Mouse (Mus musculus) midbrain, embryonic 11.5 days (tissue): ENCODE measurements around the gene Zfp296. TPM values are rescaled to one million over a fixed set of nuclear protein-coding genes. Genes with fewer than 3 reads are reported as not detected.

ENCODE experiments used
- ATAC-seq: fragments of 200-750 bp; cut with Nextera tagmentation; 2 replicates; pipeline ENCODE4 v1.8.0; 2017; ENCODE audit warnings: moderate TSS enrichment, moderate library complexity; ENCODE audit not compliant: low FRiP score
- DNase-seq: peaks from one replicate; pipeline ENCODE4 v3.0.0; 2015; ENCODE audit warnings: low spot score; ENCODE audit errors: missing footprints
- H3K27ac ChIP-seq: fragments of 300-500 bp; sonication (generic); 2 replicates; pipeline ENCODE4 v1.5.1; 2014; ENCODE audit warnings: low read depth, low read length
- H3K27me3 ChIP-seq: fragments of 300-500 bp; sonication (generic); 2 replicates; pipeline ENCODE4 v1.6.1; 2014; ENCODE audit warnings: mild to moderate bottlenecking, low read length, moderate library complexity, mixed read lengths; ENCODE audit not compliant: control insufficient read depth, insufficient read depth
- H3K36me3 ChIP-seq: fragments of 300-500 bp; sonication (generic); 2 replicates; pipeline ENCODE4 v1.6.1; 2014; ENCODE audit warnings: mild to moderate bottlenecking, low read length, moderate library complexity, mixed read lengths; ENCODE audit not compliant: control insufficient read depth, insufficient read depth
- H3K4me1 ChIP-seq: fragments of 300-500 bp; sonication (generic); 2 replicates; pipeline ENCODE4 v1.6.1; 2014; ENCODE audit warnings: low read length; ENCODE audit not compliant: control insufficient read depth, insufficient read depth
- H3K4me2 ChIP-seq: fragments of 300-500 bp; sonication (generic); 2 replicates; pipeline ENCODE4 v1.6.1; 2014; ENCODE audit warnings: mild to moderate bottlenecking, moderate library complexity
- H3K4me3 ChIP-seq: fragments of 300-500 bp; sonication (generic); 2 replicates; pipeline ENCODE4 v1.5.1; 2014; ENCODE audit warnings: low read depth, low read length
- H3K9ac ChIP-seq: fragments of 300-500 bp; sonication (generic); 2 replicates; pipeline ENCODE4 v1.6.1; 2014; ENCODE audit warnings: low read length
- H3K9me3 ChIP-seq: fragments of 300-500 bp; sonication (generic); 2 replicates; pipeline ENCODE4 v1.6.1; 2016; ENCODE audit warnings: low read length; ENCODE audit not compliant: control insufficient read depth
- WGBS: fragments of 180-500 bp; shearing (Covaris S2); extraction: QIAGEN DNeasy Blood & Tissue Kit; methylation state at CpG from one replicate; pipeline ENCODE4 v1.1.7; 2014; 5-methylcytosine and 5-hydroxymethylcytosine counted together
- polyA plus RNA-seq: library from polyadenylated mRNA; unstranded; fragments of >200 nt; fragmentation: Nextera tagmentation; extraction: Ambion mirVana; gene quantifications from 2 replicates; pipeline ENCODE4 v1.2.1, GENCODE M21; 2014

The Zfp296 gene
- 0.10 and 0.20 TPM in 2 replicates for polyA plus RNA-seq

GRCm38 (mm10) chr7:19577141-19577852 is at the start of gene Zfp296, which contains the start of gene Gemin7:
Zfp296 (plus strand) TSS chr7:19577287.
Gemin7 (minus strand) TSS chr7:19577595.
- no peaks in the 10 kb centered on the region for H3K9me3 ChIP-seq
- H3K4me1 ChIP-seq: peaks cover 9% of the 10 kb centered on the region
- H3K27ac ChIP-seq: no peak within 1 kb of the TSS
- 0 out of 2 replicates have a peak, but pooled peaks cover 1% of the 10 kb centered on the region for H3K36me3 ChIP-seq
- H3K9ac ChIP-seq: peak within 1 kb of the TSS; percentile 28; the same call in 1 of the 2 replicates
- peak within 1 kb of the TSS; percentile 27 for H3K4me3 ChIP-seq
- peaks cover 45% of the 10 kb centered on the region for H3K27me3 ChIP-seq
- H3K4me2 ChIP-seq: peak within 1 kb of the TSS; percentile 53
- 1% methylated on average over 56 of the region's 56 CpGs for WGBS
- ATAC-seq: no peak
- peak; percentile 91 for DNase-seq

- no peak overlapping the region for H3K9ac ChIP-seq
- H3K27ac ChIP-seq: no peak overlapping the region
- no peaks in the 10 kb centered on the region for H3K27me3 ChIP-seq
- peaks cover 21% of the 10 kb centered on the region; the same call in 1 of the 2 replicates for H3K36me3 ChIP-seq
- DNase-seq: no peak
- no peaks in the 10 kb centered on the region for H3K4me1 ChIP-seq
- no peaks in the 10 kb centered on the region for H3K9me3 ChIP-seq
- no peak overlapping the region for H3K4me3 ChIP-seq
- WGBS: 74% methylated on average over 10 of the region's 10 CpGs
- ATAC-seq: no peak
- H3K4me2 ChIP-seq: no peak overlapping the region
These were observed 46.0 kb upstream of the Zfp296 start for GRCm38 (mm10) chr7:19531077-19531476.

GRCm38 (mm10) chr7:19532240-19532639 is 44.8 kb upstream of the Zfp296 start:
- WGBS: 93% methylated on average over 14 of the region's 14 CpGs
- Histone ChIP-seq H3K36me3 (peaks cover 21% of the 10 kb centered on the region; the same call in 1 of the 2 replicates), H3K4me3 (no peak overlapping the region), H3K27ac (no peak overlapping the region), H3K9me3 (no peaks in the 10 kb centered on the region), H3K4me1 (no peaks in the 10 kb centered on the region), H3K27me3 (no peaks in the 10 kb centered on the region), H3K4me2 (no peak overlapping the region), H3K9ac (no peak overlapping the region)
- no peak for DNase-seq
- no peak for ATAC-seq

GRCm38 (mm10) chr7:19534676-19535075 is 42.4 kb upstream of the Zfp296 start:
- H3K4me3 ChIP-seq: no peak overlapping the region
- DNase-seq: no peak
- H3K9me3 ChIP-seq: no peaks in the 10 kb centered on the region
- no peak overlapping the region for H3K9ac ChIP-seq
- 97% methylated on average over 10 of the region's 10 CpGs for WGBS
- no peak overlapping the region for H3K27ac ChIP-seq
- no peak for ATAC-seq
- H3K4me1 ChIP-seq: no peaks in the 10 kb centered on the region
- H3K36me3 ChIP-seq: peaks cover 21% of the 10 kb centered on the region; the same call in 1 of the 2 replicates
- H3K4me2 ChIP-seq: no peak overlapping the region
- no peaks in the 10 kb centered on the region for H3K27me3 ChIP-seq

- H3K4me2 ChIP-seq: no peak overlapping the region
- H3K9me3 ChIP-seq: no peaks in the 10 kb centered on the region
- H3K4me3 ChIP-seq: no peak overlapping the region
- H3K9ac ChIP-seq: no peak overlapping the region
- no peak for ATAC-seq
- H3K4me1 ChIP-seq: peaks cover 3% of the 10 kb centered on the region; the same call in 1 of the 2 replicates
- H3K27ac ChIP-seq: no peak overlapping the region
- H3K27me3 ChIP-seq: no peaks in the 10 kb centered on the region
- WGBS: 95% methylated on average over 2 of the region's 2 CpGs
- H3K36me3 ChIP-seq: no peaks in the 10 kb centered on the region
- DNase-seq: no peak
These were observed 36.1 kb upstream of the Zfp296 start for GRCm38 (mm10) chr7:19540771-19541566.

GRCm38 (mm10) chr7:19541681-19542154 is 35.4 kb upstream of the Zfp296 start:
- H3K4me1 ChIP-seq: peaks cover 3% of the 10 kb centered on the region; the same call in 1 of the 2 replicates
- WGBS: 80% methylated on average over 7 of the region's 7 CpGs
- no peaks in the 10 kb centered on the region for H3K9me3 ChIP-seq
- DNase-seq: no peak
- H3K4me3 ChIP-seq: no peak overlapping the region
- no peaks in the 10 kb centered on the region for H3K27me3 ChIP-seq
- H3K4me2 ChIP-seq: no peak overlapping the region
- no peaks in the 10 kb centered on the region for H3K36me3 ChIP-seq
- ATAC-seq: peak; percentile 5; the same call in 1 of the 2 replicates
- H3K27ac ChIP-seq: no peak overlapping the region
- no peak overlapping the region for H3K9ac ChIP-seq

- Histone ChIP-seq H3K36me3 (no peaks in the 10 kb centered on the region), H3K9me3 (no peaks in the 10 kb centered on the region), H3K9ac (peak overlapping the region; percentile 16; the same call in 1 of the 2 replicates), H3K27ac (no peak overlapping the region), H3K4me2 (no peak overlapping the region), H3K4me3 (no peak overlapping the region), H3K4me1 (peaks cover 3% of the 10 kb centered on the region; the same call in 1 of the 2 replicates), H3K27me3 (no peaks in the 10 kb centered on the region)
- no peak for DNase-seq
- ATAC-seq: peak; percentile 42; the same call in 1 of the 2 replicates
- WGBS: 69% methylated on average over 8 of the region's 8 CpGs
These were observed 34.9 kb upstream of the Zfp296 start for GRCm38 (mm10) chr7:19542155-19542691.

- Histone ChIP-seq H3K36me3 (no peaks in the 10 kb centered on the region), H3K4me1 (peaks cover 3% of the 10 kb centered on the region; the same call in 1 of the 2 replicates), H3K27ac (no peak overlapping the region), H3K9me3 (no peaks in the 10 kb centered on the region), H3K4me3 (no peak overlapping the region), H3K4me2 (no peak overlapping the region), H3K9ac (no peak overlapping the region), H3K27me3 (no peaks in the 10 kb centered on the region)
- ATAC-seq (no peak), DNase-seq (no peak)
- 58% methylated on average over 6 of the region's 6 CpGs for WGBS
These were observed 33.5 kb upstream of the Zfp296 start for GRCm38 (mm10) chr7:19543584-19543983.
